Mouse (Mus musculus) left cerebral cortex, adult 8-10 months (tissue): Measurements from ENCODE around the gene Tbc1d14. TPM values are rescaled to one million over a fixed set of nuclear protein-coding genes. Genes with fewer than 3 reads are reported as not detected.

Experiments
- DNase-seq, 2 experiments: peaks; one replicate each; pipeline ENCODE4 v3.0.0; 2022; ENCODE audit warnings: low spot score in 2 of 2
- total RNA-seq, 4 experiments: library from RNA; stranded (reverse); gene quantifications; 2 replicates each; pipeline ENCODE4 v1.2.4; 2022

Tbc1d14 gene
- total RNA-seq, 4 experiments from 2014 or later, result 64.9 to 68.9 (median 68.0) TPM

- DNase-seq, result no peak
These were observed 78.0 kb downstream of the Tbc1d14 start for GRCm38 (mm10) chr5:36515126-36515525.

GRCm38 (mm10) chr5:36510956-36511355 is 82.1 kb downstream of the Tbc1d14 start:
- no peak for DNase-seq

GRCm38 (mm10) chr5:36508351-36508750 is 84.7 kb downstream of the Tbc1d14 start:
- DNase-seq, result no peak

GRCm38 (mm10) chr5:36505643-36506042 is 87.4 kb downstream of the Tbc1d14 start:
- no peak for DNase-seq

GRCm38 (mm10) chr5:36505235-36505634 is 87.8 kb downstream of the Tbc1d14 start:
- DNase-seq, result no peak

- no peak for DNase-seq
These were observed 98.4 kb downstream of the Tbc1d14 start for GRCm38 (mm10) chr5:36494709-36495108.

- peak in 1 of 2 experiments; percentile 38 for DNase-seq
These were observed 99.2 kb downstream of the Tbc1d14 start for GRCm38 (mm10) chr5:36493919-36494318.

- DNase-seq, result no peak
These were observed 103.9 kb downstream of the Tbc1d14 start for GRCm38 (mm10) chr5:36489225-36489624.

GRCm38 (mm10) chr5:36485306-36485705 is 107.8 kb downstream of the Tbc1d14 start:
- DNase-seq, result no peak

GRCm38 (mm10) chr5:36484171-36484990 is 108.7 kb downstream of the Tbc1d14 start, which contains the start of the genes Tada2b and Ccdc96:
TSS of gene Tada2b (minus strand) at chr5:36484285.
TSS of gene Ccdc96 (plus strand) at chr5:36484588.
- DNase-seq, result peak; percentile 82 to 99

GRCm38 (mm10) chr5:36483203-36484101 is 109.6 kb downstream of the Tbc1d14 start:
- DNase-seq, result peak in 1 of 2 experiments; percentile 39

GRCm38 (mm10) chr5:36481114-36481513 is 112.0 kb downstream of the Tbc1d14 start:
- no peak for DNase-seq

- no peak for DNase-seq
These were observed 112.7 kb downstream of the Tbc1d14 start for GRCm38 (mm10) chr5:36480398-36480797.

GRCm38 (mm10) chr5:36479735-36480134 is 113.3 kb downstream of the Tbc1d14 start:
- no peak for DNase-seq

GRCm38 (mm10) chr5:36478540-36479420 is 114.3 kb downstream of the Tbc1d14 start:
- no peak for DNase-seq

- DNase-seq, result no peak
These were observed 115.6 kb downstream of the Tbc1d14 start for GRCm38 (mm10) chr5:36477486-36477885.

- peak in 1 of 2 experiments; percentile 41 for DNase-seq
These were observed 118.8 kb downstream of the Tbc1d14 start for GRCm38 (mm10) chr5:36474283-36474682.

- DNase-seq, result no peak
These were observed 120.0 kb downstream of the Tbc1d14 start for GRCm38 (mm10) chr5:36472876-36473655.

GRCm38 (mm10) chr5:36471206-36471605 is 121.9 kb downstream of the Tbc1d14 start:
- DNase-seq, result no peak

- DNase-seq, result no peak
These were observed 127.2 kb downstream of the Tbc1d14 start for GRCm38 (mm10) chr5:36465889-36466288.
